ENCODE assay signal across 17 mouse cellular contexts in the genomic region with DNA sequence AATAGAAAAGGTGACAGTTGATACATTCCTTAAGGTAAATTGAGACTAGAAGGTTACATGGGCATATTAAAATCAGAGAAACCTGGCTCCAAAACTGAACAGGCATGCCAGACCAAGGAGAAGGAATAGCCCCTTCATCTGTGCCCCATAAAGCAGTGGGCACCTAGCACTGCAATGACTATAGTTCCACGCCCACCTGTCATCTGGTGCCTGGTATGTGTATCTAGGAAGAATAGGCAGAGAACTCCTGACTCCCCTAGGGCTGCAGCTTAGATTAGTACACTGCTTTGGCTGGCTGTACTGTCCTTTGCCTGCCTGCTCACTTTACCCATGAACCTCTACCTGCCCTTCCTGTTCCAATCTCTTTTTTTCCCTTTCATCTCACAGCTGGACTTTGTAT. TPM values are rescaled to one million over a fixed set of nuclear protein-coding genes. Genes with fewer than 3 reads are reported as not detected.
DNase-seq lines count a peak whose midpoint lies in the region.
"Had no signal": no experiment of that assay in that cellular context is flagged by ENCODE, and none has a peak within 500 bp of the region (broad histone marks: within the 10 kb centered on the region; RNA-seq: fewer than 3 reads in every experiment).

No protein-coding gene starts in this region.

- DNase-seq in layer of hippocampus, adult 11-12 months (ENCODE audit: low spot score), result peak; percentile 25
- no peak for DNase-seq in layer of hippocampus, postnatal 10 days (ENCODE audit: low spot score in 2 of 2)
- DNase-seq in right cerebral cortex, adult 2 months (ENCODE audit: low spot score in 2 of 2), result peak; percentile 34 to 40
- DNase-seq in right cerebral cortex, postnatal 10 days (ENCODE audit: low spot score in 2 of 2), result no peak
- peak; percentile 5 for DNase-seq in right cerebral cortex, postnatal 14 days
- DNase-seq in adrenal gland, postnatal 14 days, result no peak
- no peak for DNase-seq in ovary, postnatal 14 days (ENCODE audit: low spot score)
- DNase-seq: adrenal gland, postnatal 25 days; cerebellum, adult 2 months; cerebellum, postnatal 14 days; gastrocnemius, postnatal 25 days; heart, adult 18-20 months; kidney, adult 18-20 months; kidney, postnatal 25 days; lung, postnatal 36 days; thymus, adult 2 months; thymus, postnatal 36 days had no signal

RNA-seq across cellular contexts. Expression of a gene that starts 40.3 kb away (rescaled TPM):
- total RNA-seq in layer of hippocampus, postnatal 10 days (2021), result 10 to 100 TPM; 49.0 to 53.0 TPM
- 15.6 and 21.0 TPM in 2 replicates for total RNA-seq in adrenal gland, postnatal 14 days (2021)

Comparison
In these comparisons a context has a peak if more than half of its experiments do, and no peak if none do; other contexts are left out.
1. DNase-seq: peak in layer of hippocampus, adult 11-12 months (single experiment), right cerebral cortex, adult 2 months (2 of 2) and right cerebral cortex, postnatal 14 days (single experiment); none in layer of hippocampus, postnatal 10 days (0 of 2), right cerebral cortex, postnatal 10 days (0 of 2), adrenal gland, postnatal 14 days (single experiment) and ovary, postnatal 14 days (single experiment).